8 mouse cellular contexts compared by ENCODE assay signal in genomic region chr8:4165176-4165851, GRCm38 (mm10). TPM values are rescaled to one million over a fixed set of nuclear protein-coding genes. Genes with fewer than 3 reads are reported as not detected.
A peak's percentile ranks its signal among the peaks of the same experiment; 100 is the strongest.
DNase-seq lines count a peak whose midpoint lies in the region; ATAC-seq and TF ChIP-seq lines count a peak whose summit lies in the region.

No protein-coding gene starts in this region.

- H3K9me3 ChIP-seq in heart, embryonic 14.5 days (ENCODE audit: control insufficient read depth, low read length): no peaks in the 10 kb centered on the region
- no peaks in the 10 kb centered on the region for H3K9me3 ChIP-seq in liver, postnatal 0 days (ENCODE audit: low read length)

- no peak for TF ChIP-seq CTCF in gastrocnemius, adult 2 months (IDR thresholded peaks at IDR 0.05)
- no peak for TF ChIP-seq CTCF in bone marrow, adult 2 months (IDR thresholded peaks at IDR 0.05; ENCODE audit: control insufficient read depth, insufficient read depth, low read length)
- TF ChIP-seq CTCF in liver, postnatal 0 days (IDR thresholded peaks at IDR 0.05; ENCODE audit: low read depth): no peak

- TF ChIP-seq EP300 in liver, postnatal 0 days (IDR thresholded peaks at IDR 0.05; ENCODE audit: low read depth): no peak

- intact Hi-C loops in gastrocnemius, adult 2 months (cut with DNase I): loop anchor here (5.0 to 10.0 kb wide), 2 partner anchors 449 to 512 kb away; partner anchors contain the start of gene Zfp958

- no peaks in the 10 kb centered on the region for H3K36me3 ChIP-seq in heart, embryonic 14.5 days (ENCODE audit: control insufficient read depth, insufficient read depth, low read length)
- H3K36me3 ChIP-seq in liver, postnatal 0 days (replicated peaks; ENCODE audit: insufficient read depth, low read length): no peaks in the 10 kb centered on the region

- peak; percentile 17 for DNase-seq in gastrocnemius, adult 2 months
- no peak for DNase-seq in gastrocnemius, postnatal 25 days
- DNase-seq in 416B (ENCODE audit: low read depth) (peak; percentile 87), adipocyte (ENCODE audit: low spot score) (no peak)
- no peak for DNase-seq in liver, postnatal 0 days
- no peak for DNase-seq in layer of hippocampus, adult 8-10 months (ENCODE audit: low spot score in 2 of 2)

- peak overlapping the region; percentile 75 for H3K4me2 ChIP-seq in heart, embryonic 14.5 days (ENCODE audit: low read length)
- H3K4me2 ChIP-seq in liver, postnatal 0 days (ENCODE audit: low read depth, low read length): peak overlapping the region; percentile 88

- no peaks in the 10 kb centered on the region for H3K27me3 ChIP-seq in heart, embryonic 14.5 days (ENCODE audit: control insufficient read depth, insufficient read depth, low read length)
- no peaks in the 10 kb centered on the region for H3K27me3 ChIP-seq in liver, postnatal 0 days (ENCODE audit: insufficient read depth, low read length)

- peak overlapping the region; percentile 67 for H3K27ac ChIP-seq in gastrocnemius, adult 2 months
- no peak overlapping the region for H3K27ac ChIP-seq in bone marrow, adult 2 months (ENCODE audit: control insufficient read depth, insufficient read depth, low read depth, low read length, poor library complexity)
- H3K27ac ChIP-seq in heart, embryonic 14.5 days (replicated peaks in 1 of 2; ENCODE audit: control insufficient read depth in 1 of 2, insufficient read depth in 1 of 2, low read depth in 2 of 2, low read length in 2 of 2): no peak overlapping the region
- no peak overlapping the region for H3K27ac ChIP-seq in liver, postnatal 0 days (ENCODE audit: low read depth)

- no peaks in the 10 kb centered on the region; the same call in 1 of the 2 replicates for H3K4me1 ChIP-seq in bone marrow, adult 2 months (ENCODE audit: control insufficient read depth, insufficient read depth, low read length)
- H3K4me1 ChIP-seq in heart, embryonic 14.5 days (ENCODE audit: control insufficient read depth in 2 of 2, insufficient read depth in 2 of 2, low read length in 2 of 2): peaks cover 2 to 9% of the 10 kb centered on the region in 2 experiments; a peak in 3 of 4 replicates
- H3K4me1 ChIP-seq in liver, postnatal 0 days (ENCODE audit: insufficient read depth): peaks cover 14% of the 10 kb centered on the region

- H3K4me3 ChIP-seq in gastrocnemius, adult 2 months: peak overlapping the region; percentile 93
- H3K4me3 ChIP-seq in bone marrow, adult 2 months (replicated peaks; ENCODE audit: control insufficient read depth, low read depth, low read length): peak overlapping the region; percentile 71
- peak overlapping the region; percentile 55 to 66 for H3K4me3 ChIP-seq in heart, embryonic 14.5 days (ENCODE audit: control insufficient read depth in 1 of 2, insufficient read depth in 1 of 2, low read depth in 1 of 2, low read length in 2 of 2)
- peak overlapping the region; percentile 69 for H3K4me3 ChIP-seq in liver, postnatal 0 days (ENCODE audit: low read depth, low read length)

- peak overlapping the region; percentile 70 for H3K9ac ChIP-seq in heart, embryonic 14.5 days (ENCODE audit: low read length)
- H3K9ac ChIP-seq in liver, postnatal 0 days (replicated peaks): 0 out of 2 replicates have a peak overlapping the region, but pooled peaks have one; percentile 12

- no peak for TF ChIP-seq POLR2A in bone marrow, adult 2 months (IDR thresholded peaks at IDR 0.05; ENCODE audit: borderline replicate concordance, control insufficient read depth, low read depth, low read length)

- ATAC-seq in heart, embryonic 14.5 days (ENCODE audit: insufficient number of reproducible peaks, insufficient read depth, low FRiP score, low read depth): no peak
- ATAC-seq in liver, postnatal 0 days: peak; percentile 0; the same call in 1 of the 2 replicates

- 4% methylated on average over 13 of the region's 13 CpGs for WGBS in bone marrow, adult 2 months
- 8% methylated on average over 13 of the region's 13 CpGs for WGBS in heart, embryonic 14.5 days
- WGBS in liver, postnatal 0 days (ENCODE audit: insufficient replicate concordance): 6% methylated on average over 13 of the region's 13 CpGs

RNA-seq across cellular contexts. Expression of gene Evi5l, which starts 1.1 kb away (rescaled TPM):
- total RNA-seq in gastrocnemius, adult 2 months (2021): 10 to 100 TPM; 13.5 to 16.9 TPM
- total RNA-seq in gastrocnemius, postnatal 25 days (2021): 10 to 100 TPM; 14.7 to 15.5 TPM
- polyA plus RNA-seq in bone marrow, adult 2 months (2011; ENCODE audit: insufficient read depth, insufficient read length, low replicate concordance, missing spikeins): 8.7 and 8.8 TPM in 2 replicates
- 10.3 and 11.8 TPM in 2 replicates for polyA plus RNA-seq in heart, embryonic 14.5 days (2014; fragmentation: Nextera tagmentation; extraction: Ambion mirVana)
- polyA plus RNA-seq in liver, postnatal 0 days (2015; fragmentation: Nextera tagmentation; extraction: Ambion mirVana): 2.8 and 3.8 TPM in 2 replicates
- 100 to 1,000 TPM in 2 of 4 experiments, 10 to 100 TPM in 2; 90.2 to 127 (median 105) TPM for total RNA-seq in layer of hippocampus, adult 8-10 months (2022)

RNA-seq across cellular contexts. Expression of gene Cd209g, which starts 31.4 kb away (rescaled TPM):
- under 1 TPM in 1 of 2 experiments, not detected in 1; 0.31 TPM for total RNA-seq in gastrocnemius, adult 2 months (2021)
- total RNA-seq in gastrocnemius, postnatal 25 days (2021): 1 to 10 TPM in 1 of 2 experiments, under 1 TPM in 1; 0.26 to 1.3 TPM
- polyA plus RNA-seq in bone marrow, adult 2 months (2011; ENCODE audit: insufficient read depth, insufficient read length, low replicate concordance, missing spikeins): 1.4 TPM in 1 of 2 replicates, not detected in the other
- polyA plus RNA-seq in heart, embryonic 14.5 days (2014; fragmentation: Nextera tagmentation; extraction: Ambion mirVana): not detected in 2 replicates
- 0.13 TPM in 1 of 2 replicates, not detected in the other for polyA plus RNA-seq in liver, postnatal 0 days (2015; fragmentation: Nextera tagmentation; extraction: Ambion mirVana)
- total RNA-seq in layer of hippocampus, adult 8-10 months (2022): under 1 TPM in 1 of 4 experiments, not detected in 3; 0.65 TPM

RNA-seq across cellular contexts. Expression of gene Prr36, which starts 51.9 kb away (rescaled TPM):
- total RNA-seq in gastrocnemius, adult 2 months (2021): not detected
- total RNA-seq in gastrocnemius, postnatal 25 days (2021): under 1 TPM in 1 of 2 experiments, not detected in 1; 0.05 TPM
- not detected in 2 replicates for polyA plus RNA-seq in bone marrow, adult 2 months (2011; ENCODE audit: insufficient read depth, insufficient read length, low replicate concordance, missing spikeins)
- 0.19 and 0.47 TPM in 2 replicates for polyA plus RNA-seq in heart, embryonic 14.5 days (2014; fragmentation: Nextera tagmentation; extraction: Ambion mirVana)
- 0.12 and 0.15 TPM in 2 replicates for polyA plus RNA-seq in liver, postnatal 0 days (2015; fragmentation: Nextera tagmentation; extraction: Ambion mirVana)
- total RNA-seq in layer of hippocampus, adult 8-10 months (2022): 10 to 100 TPM; 34.9 to 44.0 (median 40.0) TPM

RNA-seq across cellular contexts. Expression of gene Cd209f, which starts 59.7 kb away (rescaled TPM):
- 1 to 10 TPM in 1 of 2 experiments, under 1 TPM in 1; 0.51 to 1.2 TPM for total RNA-seq in gastrocnemius, adult 2 months (2021)
- total RNA-seq in gastrocnemius, postnatal 25 days (2021): 1 to 10 TPM; 1.1 to 3.6 TPM
- polyA plus RNA-seq in bone marrow, adult 2 months (2011; ENCODE audit: insufficient read depth, insufficient read length, low replicate concordance, missing spikeins): 6.1 and 12.5 TPM in 2 replicates
- polyA plus RNA-seq in heart, embryonic 14.5 days (2014; fragmentation: Nextera tagmentation; extraction: Ambion mirVana): not detected in 2 replicates
- 1.1 and 1.8 TPM in 2 replicates for polyA plus RNA-seq in liver, postnatal 0 days (2015; fragmentation: Nextera tagmentation; extraction: Ambion mirVana)
- under 1 TPM in 3 of 4 experiments, not detected in 1; 0.30 to 0.89 (median 0.37) TPM for total RNA-seq in layer of hippocampus, adult 8-10 months (2022)

Comparison
In these comparisons a context has a peak if more than half of its experiments do, and no peak if none do; other contexts are left out.
1. DNase-seq: peak in gastrocnemius, adult 2 months (single experiment) and 416B (single experiment); none in gastrocnemius, postnatal 25 days (single experiment), liver, postnatal 0 days (single experiment), layer of hippocampus, adult 8-10 months (0 of 2) and adipocyte (single experiment).
2. RNA of gene Evi5l, which starts 1.1 kb away (total RNA-seq): 90.2 to 127 TPM in layer of hippocampus, adult 8-10 months; 13.5 to 16.9 TPM in gastrocnemius, adult 2 months and 14.7 to 15.5 TPM in gastrocnemius, postnatal 25 days; every median in the first group is over 4 times any median in the second.
3. RNA of gene Prr36, which starts 51.9 kb away (total RNA-seq): 34.9 to 44.0 TPM in layer of hippocampus, adult 8-10 months; 0.05 TPM in gastrocnemius, postnatal 25 days and not detected in gastrocnemius, adult 2 months; every median in the first group is over 10 times any median in the second.
4. Peak in every context shown above with its lines, with median percentiles within 50 percentile points of each other: H3K4me3 ChIP-seq.